Mouse (Mus musculus) embryonic fibroblast, embryonic 13.5 days (primary cell): Measurements from ENCODE around the gene Rab13.

Experiments used
- CTCF ChIP-seq: IDR thresholded peaks from 2 replicates; pipeline ENCODE4 v1.5.1; 2011; ENCODE audit warnings: mild to moderate bottlenecking, control low read depth, low read length, moderate library complexity, borderline replicate concordance; ENCODE audit not compliant: insufficient read depth
- POLR2A ChIP-seq: IDR thresholded peaks from 2 replicates; pipeline ENCODE4 v1.6.1; 2011; ENCODE audit warnings: low read depth, mild to moderate bottlenecking, control low read depth, low read length, moderate library complexity

- no peak for TF ChIP-seq POLR2A
- no peak for TF ChIP-seq CTCF
These were observed 35.2 kb downstream of the Rab13 start for GRCm38 (mm10) chr3:90248746-90249100.
